Mouse (Mus musculus) WW6 (cell line): Measurements from ENCODE around the gene Zfp94.

Experiments
- DNase-seq: peaks from one replicate; pipeline ENCODE4 v3.0.0-alpha.2; 2013; ENCODE audit warnings: low read depth, low spot score

Zfp94 gene

DNA sequence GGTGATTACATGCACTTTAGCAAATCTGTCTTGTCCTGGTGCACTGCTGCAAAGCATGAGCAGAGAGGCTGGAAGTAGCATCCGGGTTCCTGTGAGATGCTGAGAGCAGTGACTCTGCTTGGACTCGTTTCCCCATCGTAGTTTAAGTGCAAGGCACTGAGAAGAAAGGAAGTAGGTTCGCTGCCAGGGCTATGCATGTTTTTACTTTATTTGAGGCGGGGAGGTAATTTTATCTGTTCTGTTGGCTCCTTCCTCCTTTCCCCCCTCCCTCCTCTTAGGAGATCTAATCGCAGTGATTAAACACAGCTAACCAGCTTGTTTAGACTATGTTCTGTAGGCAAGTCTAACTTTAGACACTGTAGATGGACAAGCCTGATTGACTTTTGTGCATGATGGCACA lies 2.5 kb upstream of the Zfp94 start:
- no peak for DNase-seq

DNA sequence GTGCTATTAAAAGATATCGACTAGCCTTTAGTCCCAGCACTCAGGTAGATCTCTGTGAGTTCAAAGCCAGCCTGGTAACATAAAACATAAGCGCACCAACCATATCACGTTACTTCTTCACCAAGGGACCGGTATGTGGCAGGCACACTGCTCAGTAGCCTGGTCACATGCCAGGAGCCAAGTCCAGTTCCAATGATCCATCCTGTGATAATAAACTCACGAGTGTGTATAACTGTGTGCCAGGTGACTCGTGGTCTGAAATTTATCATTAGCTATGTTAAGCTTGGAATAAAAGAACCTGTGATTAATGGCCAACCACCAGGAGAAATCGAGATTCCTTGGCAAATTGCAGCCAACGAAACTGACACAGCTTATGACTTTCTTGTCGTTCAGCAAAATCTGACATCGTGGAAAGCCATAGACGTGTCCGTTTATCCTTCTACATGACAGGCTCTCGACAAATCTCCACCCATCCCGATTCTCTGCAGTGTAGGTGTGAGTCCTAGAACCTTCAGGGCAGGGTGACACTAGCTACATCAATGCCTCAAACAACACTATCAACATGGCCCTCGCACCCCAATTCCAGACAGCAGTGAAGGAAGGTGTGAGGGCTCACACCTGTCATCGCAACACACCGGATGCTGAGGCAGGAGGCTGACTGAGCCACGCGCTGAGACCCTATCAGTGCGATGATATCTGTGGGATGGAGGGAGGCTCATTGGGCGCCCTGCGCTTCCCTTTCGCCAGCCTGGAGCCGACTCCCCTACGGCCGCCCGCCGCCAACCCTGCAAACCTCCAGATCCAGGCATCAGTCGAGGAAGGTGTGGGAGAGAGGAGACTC lies 520 bp downstream of the Zfp94 start:
- DNase-seq: no peak

DNA sequence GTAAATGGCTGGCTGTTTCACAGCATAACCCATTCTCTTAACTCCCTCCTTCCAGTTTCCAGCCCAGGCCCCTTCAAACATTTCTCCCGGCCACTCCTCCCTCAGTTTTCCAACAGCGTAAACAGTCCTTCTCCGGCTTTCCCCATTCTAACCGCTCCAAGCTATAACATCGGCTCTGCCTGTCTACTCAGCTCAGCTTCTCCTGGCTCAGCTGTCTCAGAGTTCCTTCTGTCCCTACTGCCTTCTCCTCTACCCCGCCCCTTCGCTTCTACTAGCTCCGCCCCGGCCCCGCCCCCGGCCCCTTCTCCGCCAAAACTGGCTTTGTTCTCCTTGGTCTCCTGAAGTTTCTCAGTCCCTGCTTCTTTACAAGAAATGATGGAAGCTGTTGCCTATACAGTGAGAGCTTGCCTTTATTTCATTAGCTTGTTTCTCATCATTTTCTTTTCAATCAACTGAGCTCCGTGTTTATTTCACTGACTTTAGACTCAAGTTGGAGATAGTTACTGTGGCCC lies 15.6 kb downstream of the Zfp94 start, which contains the start of gene Zfp61:
Gene Zfp61, minus strand, starts transcription at position 462 of the 512 bp plus-strand sequence.
- no peak for DNase-seq

DNA sequence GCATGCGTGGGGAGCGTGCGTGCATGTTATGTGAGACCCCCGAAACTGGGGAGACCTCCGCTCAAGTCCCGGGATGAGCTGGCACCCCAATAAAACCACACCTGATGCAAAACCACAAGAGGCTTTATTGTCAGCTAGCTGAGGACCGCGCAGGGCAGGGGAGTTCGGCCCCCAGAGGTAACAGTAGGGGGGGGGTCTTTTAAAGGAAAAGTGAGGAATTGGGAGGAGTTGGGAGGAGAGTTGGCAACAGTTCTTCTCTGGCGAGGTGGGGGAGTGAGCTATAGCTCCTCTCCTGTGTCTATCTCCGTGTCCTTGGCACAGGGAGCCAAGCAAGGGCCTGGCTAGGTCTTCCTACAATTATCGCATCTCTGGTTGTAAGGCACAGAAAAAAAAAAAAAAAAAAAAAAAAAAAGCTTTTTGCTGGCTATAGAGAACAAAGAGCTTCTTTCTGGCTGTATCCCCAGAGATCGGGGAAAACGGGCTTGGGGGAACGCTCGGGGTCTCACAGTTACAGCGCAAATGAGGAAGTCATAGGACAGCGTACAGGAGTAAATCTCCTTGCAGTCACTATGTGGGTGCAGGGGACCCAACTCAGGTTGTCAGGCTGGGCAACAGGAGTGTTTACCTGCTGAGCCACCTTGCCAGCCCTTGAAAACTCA lies 16.5 kb downstream of the Zfp94 start:
- no peak for DNase-seq

DNA sequence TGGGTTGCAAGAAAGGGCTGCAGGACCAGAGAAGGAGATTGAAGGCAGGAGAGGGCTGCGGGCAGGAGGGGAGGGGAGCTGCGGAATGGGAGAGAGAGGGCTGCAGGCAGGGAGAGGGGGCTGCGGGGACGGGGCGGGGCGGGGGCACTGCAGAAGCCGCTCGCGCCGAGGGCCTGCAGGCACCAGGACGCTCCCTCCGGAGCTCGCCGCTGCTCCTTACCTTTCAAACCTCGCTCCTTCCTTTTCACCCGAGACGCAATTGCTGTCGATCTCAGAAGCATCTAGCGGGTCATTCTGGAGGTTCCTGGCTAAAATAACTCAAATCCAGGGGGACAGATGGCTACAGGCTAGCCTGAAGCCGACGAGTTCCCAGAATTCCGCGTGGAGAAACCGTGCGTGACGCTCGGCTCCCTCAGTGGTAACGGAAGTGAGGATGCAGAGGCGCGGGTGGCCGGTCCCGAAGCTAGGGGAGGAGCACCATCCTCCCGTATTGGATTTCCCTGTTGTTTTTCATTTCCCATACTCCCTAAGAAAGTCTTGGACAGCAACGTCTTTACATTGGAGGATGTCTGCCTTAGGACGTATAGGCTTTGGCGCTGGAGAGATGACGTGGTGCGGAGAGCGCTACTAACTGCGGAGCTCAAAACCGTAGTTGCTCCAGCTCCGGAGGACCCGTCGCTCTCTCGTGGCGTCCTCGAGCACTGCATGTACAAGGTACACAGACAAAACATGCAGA lies 17.3 kb downstream of the Zfp94 start:
- DNase-seq: peak; percentile 63

DNA sequence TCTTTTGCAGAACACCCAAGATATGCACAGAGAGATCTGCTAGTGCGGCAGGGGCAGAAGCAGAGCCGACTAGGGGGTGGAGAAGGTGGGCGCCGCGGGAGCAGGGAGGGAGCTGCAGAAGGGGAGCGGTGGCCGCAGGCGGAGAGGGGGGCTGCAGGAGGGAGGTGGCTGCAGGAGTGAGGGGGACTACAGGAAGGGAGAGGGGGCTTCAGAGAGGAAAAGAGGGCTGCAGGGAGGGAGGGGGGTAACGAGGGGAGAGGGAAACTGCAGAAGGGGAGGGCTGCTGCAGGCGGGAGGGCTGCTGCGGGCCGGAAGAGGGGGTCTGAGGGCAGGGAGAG lies 17.9 kb downstream of the Zfp94 start:
- no peak for DNase-seq

DNA sequence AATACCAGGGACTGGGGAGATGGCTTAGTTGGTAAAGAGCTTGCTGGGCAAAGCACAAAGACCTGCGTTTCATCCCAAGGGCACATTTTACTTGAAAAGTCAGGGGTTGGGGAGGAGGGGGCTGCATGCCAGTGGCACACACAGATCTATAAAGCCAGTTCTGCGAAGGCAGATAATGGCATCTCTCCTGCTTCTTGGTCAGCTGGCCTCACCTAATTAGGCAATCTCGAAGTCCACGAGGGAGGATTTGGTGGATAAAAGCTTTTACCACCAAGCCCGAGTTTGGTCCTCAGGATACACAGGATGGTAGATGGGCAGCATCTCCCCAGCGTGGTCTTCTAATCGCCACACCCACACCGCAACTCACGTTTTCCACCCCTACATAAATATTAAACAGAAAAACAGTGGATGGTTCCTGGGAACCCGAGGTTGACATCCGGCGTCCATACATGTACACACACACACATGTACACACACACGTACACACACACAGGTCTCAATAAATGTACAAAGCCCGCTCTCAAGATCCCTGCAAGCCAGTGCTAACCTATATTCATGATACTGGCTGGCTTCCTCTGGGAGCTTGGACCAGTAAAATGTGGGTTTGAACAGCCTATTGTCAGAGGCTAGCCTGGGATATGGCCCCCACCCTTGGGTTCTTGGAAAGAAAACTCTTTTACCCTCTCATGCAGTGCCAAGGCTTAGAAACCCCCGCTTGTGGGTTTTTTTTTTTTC lies 18.9 kb downstream of the Zfp94 start:
- no peak for DNase-seq

DNA sequence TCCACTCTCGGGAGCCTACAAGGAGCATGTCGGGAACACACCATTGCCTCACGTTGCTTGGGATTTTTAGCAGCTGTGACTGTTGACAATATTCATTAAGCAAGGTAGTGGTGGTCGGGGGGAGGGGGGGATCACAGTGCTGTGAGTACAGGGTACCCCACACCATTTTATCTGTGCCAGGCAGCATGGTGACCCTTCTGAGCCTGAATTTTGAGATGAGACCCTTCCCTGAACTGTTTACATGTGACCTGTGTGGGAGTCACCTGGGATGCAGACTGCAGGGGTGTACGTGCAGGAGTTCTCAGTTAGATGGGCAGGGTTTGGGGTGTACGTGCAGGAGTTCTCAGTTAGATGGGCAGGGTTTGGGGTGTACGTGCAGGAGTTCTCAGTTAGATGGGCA lies 20.1 kb downstream of the Zfp94 start:
- no peak for DNase-seq

DNA sequence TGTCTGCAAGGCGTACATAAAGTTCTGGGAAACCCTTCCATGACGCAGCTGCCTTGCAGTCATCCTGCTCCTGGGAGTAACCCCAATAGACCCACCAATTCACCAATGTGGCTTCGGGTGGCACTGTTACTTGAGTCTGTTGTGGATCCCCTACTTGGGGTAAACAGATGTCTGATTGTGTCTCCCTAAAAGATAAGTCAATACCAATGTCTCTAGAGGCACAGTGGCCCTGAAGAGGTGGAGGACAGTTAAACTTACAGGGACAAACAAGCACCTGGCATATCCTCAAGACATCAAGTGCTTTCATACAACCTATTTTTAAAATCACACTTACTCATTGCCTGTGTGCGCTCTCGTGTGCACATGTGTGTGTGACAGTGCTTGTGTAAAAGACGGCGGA lies 21.1 kb downstream of the Zfp94 start:
- DNase-seq: no peak

DNA sequence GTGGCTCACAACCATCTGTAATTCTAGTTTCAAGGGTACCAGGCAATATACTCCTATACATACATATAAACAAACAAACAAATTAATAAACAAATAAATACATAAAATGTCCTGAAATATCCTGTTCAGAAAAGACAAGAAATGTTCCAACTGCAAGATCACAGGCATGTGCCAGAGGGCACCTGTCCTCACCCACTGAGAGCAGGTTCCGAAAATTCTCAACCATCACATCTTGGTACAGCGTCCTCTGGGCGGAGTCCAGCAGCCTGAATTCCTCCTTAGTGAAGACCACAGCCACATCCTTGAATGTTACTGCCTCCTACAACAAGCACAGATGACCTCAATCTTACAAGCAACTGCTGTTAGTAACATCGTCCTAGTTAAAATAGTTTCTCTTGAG lies 21.7 kb downstream of the Zfp94 start:
- DNase-seq: no peak

DNA sequence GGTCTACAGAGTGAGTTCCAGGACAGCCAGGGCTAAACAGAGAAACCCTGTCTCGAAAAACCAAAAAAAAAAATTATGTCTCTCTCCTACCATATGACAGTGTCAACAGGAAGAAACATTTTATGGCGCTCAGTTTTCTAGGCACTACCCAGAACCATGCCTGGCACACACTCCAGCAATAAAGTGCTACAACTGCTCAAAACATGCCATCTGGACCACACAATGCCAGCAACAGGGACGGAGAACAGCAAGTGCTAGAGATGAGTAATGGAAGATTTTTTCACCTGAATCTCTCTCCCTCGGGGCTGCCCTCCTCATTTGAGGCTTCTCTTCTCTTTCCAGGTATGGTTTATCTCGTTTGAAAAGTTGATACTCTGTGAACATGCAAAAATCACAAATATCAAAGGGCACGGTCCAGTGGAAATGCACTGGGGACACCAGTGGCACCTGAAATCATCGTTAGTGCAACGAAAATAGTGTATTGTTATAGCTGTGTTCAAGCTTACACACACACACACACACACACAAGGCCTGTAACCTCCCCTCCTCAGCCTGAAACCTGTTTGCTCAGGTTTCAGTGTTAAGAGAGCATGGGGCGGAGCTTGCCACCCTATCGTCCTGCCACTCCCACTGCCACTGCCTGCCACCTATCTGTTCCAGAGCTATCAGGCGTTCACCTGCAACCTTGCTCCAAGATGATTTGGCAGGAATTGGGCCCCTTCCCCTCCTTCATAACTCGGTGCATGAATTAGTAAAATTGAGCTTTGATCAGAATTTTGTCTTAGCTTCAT lies 23.2 kb downstream of the Zfp94 start:
- DNase-seq: no peak

DNA sequence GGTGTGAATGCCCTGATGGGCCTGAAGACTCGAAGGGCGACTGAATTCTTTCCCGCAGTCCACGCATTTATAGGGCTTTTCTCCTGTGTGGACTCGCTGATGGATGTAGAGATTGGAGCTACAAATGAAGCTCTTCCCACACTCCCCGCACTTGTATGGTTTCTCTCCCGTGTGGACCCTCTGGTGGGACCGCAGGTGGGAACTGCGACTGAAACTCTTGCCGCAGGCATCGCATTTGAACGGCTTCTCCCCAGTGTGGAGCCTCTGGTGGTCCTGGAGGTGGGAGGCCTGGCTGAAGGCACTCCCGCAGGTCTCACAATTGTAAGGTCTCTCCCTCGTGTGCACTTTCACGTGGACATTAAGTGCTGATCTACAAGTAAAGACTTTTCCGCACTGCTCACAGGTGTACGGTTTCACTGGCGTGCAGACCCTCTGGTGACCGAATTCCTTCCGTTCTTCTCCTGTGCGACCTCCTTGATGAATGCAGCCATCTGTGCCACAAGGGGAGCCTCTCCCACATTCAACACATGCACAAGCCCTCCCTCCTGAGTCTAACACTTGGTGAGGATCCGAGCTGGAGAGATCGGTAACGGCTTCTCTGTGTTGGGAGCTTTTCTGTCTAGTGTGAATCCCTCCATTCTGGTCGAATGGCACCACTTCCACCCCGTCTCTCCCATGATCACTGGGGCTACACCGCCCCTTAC lies 24.9 kb downstream of the Zfp94 start:
- DNase-seq: no peak

DNA sequence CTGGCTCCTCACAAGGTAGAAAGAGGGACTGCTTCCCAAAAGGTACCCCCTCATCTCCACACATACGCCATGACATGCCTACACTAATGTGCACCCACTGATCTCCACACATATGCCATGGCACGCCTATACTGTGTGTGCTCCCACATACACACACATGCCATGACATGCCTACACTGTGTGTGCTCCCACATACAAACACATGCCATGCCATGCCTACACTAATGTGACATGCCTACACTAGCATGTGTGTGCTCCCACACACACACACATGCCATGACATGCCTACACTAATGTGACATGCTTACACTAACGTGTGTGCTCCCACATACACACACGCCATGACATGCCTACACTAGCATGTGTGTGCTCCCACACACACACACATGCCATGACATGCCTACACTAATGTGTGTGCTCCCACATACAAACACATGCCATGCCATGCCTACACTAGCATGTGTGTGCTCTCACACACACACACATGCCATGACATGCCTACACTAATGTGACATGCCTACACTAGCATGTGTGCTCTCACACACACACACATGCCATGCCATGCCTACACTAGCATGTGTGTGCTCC lies 26.3 kb downstream of the Zfp94 start:
- no peak for DNase-seq

DNA sequence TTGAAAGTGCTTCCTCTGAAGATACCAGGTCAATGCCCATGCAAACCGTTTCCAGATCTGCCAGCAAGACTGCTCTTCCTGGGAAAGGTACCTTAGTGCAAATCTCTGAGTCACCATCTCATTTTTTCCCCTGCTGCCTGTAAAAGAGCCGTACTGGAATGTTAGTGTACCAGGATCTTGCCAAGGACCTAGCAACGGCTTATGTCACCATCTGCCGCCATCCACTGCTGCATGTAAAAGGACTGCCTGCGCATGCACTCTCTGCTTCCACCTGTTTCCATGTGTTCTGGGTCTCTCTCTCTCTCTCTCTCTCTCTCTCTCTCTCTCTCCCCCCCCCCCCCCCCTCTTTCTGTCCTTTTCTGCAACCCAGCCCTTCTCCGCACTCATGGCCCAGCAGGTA lies 28.0 kb downstream of the Zfp94 start:
- no peak for DNase-seq

DNA sequence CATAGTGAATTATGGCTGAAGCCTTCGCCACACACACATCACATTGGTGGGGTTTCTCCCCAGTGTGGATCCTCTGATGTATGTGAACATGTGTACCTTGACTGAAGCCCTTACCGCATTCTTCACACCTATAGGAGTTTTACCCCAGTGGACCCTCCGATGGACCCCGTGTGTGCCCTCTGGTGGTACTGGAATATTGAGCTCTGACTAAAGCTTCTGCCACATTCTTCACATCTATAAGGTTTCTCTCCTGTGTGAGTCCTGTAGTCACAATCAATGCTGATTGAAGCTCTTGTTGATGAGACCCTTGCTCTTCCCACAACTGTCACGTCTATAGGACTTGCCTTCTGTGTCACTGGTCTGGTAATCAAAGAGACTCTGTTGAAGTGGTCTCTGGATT lies 28.8 kb downstream of the Zfp94 start:
- no peak for DNase-seq

DNA sequence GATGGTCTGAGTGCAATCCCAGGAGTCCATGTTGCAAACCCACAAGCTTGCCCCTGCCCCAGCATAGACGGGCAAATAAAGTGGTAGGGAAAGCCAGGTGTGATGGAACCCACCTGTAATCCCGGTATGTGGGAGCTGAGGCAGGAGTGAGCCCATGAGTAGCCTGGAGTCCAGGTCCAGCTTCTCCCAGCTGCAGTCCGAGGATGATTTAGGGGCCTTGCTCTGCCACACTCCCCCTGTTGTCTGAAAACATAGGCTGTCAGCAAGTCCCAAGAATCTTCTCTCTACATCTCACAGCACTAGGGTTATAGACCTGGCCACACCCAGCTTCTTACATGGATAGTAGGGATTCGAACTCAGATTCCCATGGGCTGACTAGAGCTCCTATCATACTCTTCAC lies 29.6 kb downstream of the Zfp94 start:
- no peak for DNase-seq

DNA sequence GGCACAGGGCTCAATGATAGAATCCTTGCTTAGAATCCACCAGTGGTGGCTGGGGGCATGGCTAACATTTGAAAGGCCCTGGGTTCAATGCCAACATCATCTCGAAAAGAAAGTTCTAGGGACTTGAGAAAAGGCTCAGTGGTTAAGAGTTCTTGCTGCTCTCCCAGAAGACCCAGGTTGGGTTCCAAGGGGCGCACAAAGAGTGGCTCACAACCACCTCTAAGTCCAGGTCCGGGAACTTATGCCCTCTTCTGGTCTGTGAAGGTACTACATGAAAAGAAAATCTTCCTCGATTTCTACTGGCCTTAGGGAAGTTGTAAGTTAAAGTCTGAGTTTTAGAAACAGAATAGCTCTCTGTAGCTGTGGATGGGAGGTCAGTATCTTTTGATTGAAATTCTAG lies 30.4 kb downstream of the Zfp94 start:
- DNase-seq: no peak

DNA sequence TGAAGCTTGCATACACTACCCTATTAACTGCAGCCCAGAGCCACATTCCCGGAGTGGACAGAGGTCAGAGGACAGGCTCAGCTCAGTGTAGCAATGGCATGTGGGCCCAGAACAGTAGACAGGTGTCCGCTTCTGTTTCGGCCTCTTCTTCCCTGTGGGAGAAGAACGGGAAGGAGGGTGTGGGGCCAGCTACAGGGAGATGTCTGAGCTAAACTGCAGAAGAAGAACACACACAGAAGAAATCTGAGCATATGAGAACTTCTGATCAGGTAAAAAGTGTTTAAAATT lies 35.7 kb downstream of the Zfp94 start:
- DNase-seq: no peak

DNA sequence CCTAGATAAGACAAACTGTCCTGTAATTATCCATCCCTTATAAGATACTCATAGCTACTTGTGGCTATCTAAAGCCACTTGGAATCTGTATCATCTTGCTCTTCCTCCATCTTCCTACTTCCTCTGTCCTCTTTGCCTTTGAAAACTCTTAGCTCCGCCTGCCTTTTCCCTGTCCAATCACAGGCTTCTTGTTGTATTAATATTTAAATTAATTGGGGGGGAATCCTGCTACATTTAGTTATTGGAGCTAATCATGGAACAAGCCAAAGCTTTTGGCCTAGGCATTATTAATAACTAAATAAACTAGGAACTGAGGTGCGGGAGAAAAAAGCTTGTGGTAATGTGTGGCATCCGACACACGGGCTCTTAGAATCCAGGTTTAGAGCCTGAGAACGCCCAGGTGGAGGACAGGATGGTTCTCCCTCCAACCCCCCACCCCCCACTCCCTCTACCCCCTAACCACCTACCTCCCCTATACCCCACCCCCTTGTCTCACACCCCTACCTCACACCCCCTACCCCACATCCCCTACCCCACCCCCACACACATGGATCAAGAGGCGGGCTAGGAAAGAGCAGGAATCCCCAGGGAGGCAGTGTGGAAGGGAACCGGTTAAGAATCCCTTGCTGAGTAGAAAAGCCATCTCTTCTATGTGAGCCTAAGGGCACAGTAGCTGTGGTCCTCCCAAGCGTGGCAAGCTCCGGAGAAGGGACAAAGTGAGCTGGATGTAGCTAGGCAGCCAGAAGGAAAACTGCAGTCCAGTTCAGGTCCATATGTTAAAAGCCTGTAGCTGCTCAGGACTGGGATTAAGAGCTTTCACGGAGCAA lies 36.2 kb downstream of the Zfp94 start:
- DNase-seq: no peak
